Mouse (Mus musculus) limb, embryonic 14.5 days (tissue): Measurements from ENCODE around the gene Mctp2. TPM values are rescaled to one million over a fixed set of nuclear protein-coding genes. Genes with fewer than 3 reads are reported as not detected.

Source experiments
- ATAC-seq: fragments of 200-750 bp; cut with Nextera tagmentation; 2 replicates; pipeline ENCODE4 v1.8.0; 2017; ENCODE audit warnings: low read depth, moderate number of reproducible peaks, moderate TSS enrichment; ENCODE audit not compliant: low FRiP score
- DNase-seq: peaks from one replicate; pipeline ENCODE4 v3.0.0-alpha.2; 2015; ENCODE audit warnings: low spot score
- H3K27ac ChIP-seq: fragments of 300-500 bp; sonication (generic); replicated peaks from 2 replicates; pipeline ENCODE4 v1.5.1; 2014; ENCODE audit warnings: low read depth, mild to moderate bottlenecking, low read length, moderate library complexity, mixed read lengths
- H3K27me3 ChIP-seq: fragments of 300-500 bp; sonication (generic); 2 replicates; pipeline ENCODE4 v1.6.1; 2014; ENCODE audit warnings: low read length, mixed read lengths; ENCODE audit not compliant: control insufficient read depth, insufficient read depth
- H3K36me3 ChIP-seq: fragments of 300-500 bp; sonication (generic); 2 replicates; pipeline ENCODE4 v1.6.1; 2014; ENCODE audit warnings: mild to moderate bottlenecking, low read length, moderate library complexity, mixed read lengths; ENCODE audit not compliant: control insufficient read depth, insufficient read depth
- H3K4me1 ChIP-seq: fragments of 300-500 bp; sonication (generic); 2 replicates; pipeline ENCODE4 v1.6.1; 2014; ENCODE audit warnings: antibody characterized with exemption, low read length, mixed read lengths; ENCODE audit not compliant: control insufficient read depth, insufficient read depth
- H3K4me2 ChIP-seq: fragments of 300-500 bp; sonication (generic); replicated peaks from 2 replicates; pipeline ENCODE4 v1.6.1; 2014; ENCODE audit warnings: low read depth, mild to moderate bottlenecking, low read length, moderate library complexity; ENCODE audit not compliant: severe bottlenecking
- H3K4me3 ChIP-seq: fragments of 300-500 bp; sonication (generic); replicated peaks from 2 replicates; pipeline ENCODE4 v1.5.1; 2014; ENCODE audit warnings: low read length
- H3K9ac ChIP-seq: fragments of 300-500 bp; sonication (generic); 2 replicates; pipeline ENCODE4 v1.6.1; 2014; ENCODE audit warnings: mild to moderate bottlenecking, low read depth, low read length, moderate library complexity; ENCODE audit not compliant: severe bottlenecking
- H3K9me3 ChIP-seq: fragments of 300-500 bp; sonication (generic); 2 replicates; pipeline ENCODE4 v1.6.1; 2016; ENCODE audit warnings: low read length; ENCODE audit not compliant: control insufficient read depth
- POLR2A ChIP-seq: fragments of 200-500 bp; IDR thresholded peaks from 2 replicates; pipeline ENCODE4 v1.8.0; 2012; ENCODE audit warnings: inconsistent platforms, mild to moderate bottlenecking, moderate library complexity, borderline replicate concordance; ENCODE audit not compliant: insufficient read depth, insufficient read length; ENCODE audit errors: extremely low read depth
- WGBS: fragments of 180-500 bp; shearing (Covaris S2); extraction: QIAGEN DNeasy Blood & Tissue Kit; methylation state at CpG from one replicate; pipeline ENCODE4 v1.1.7; 2014; 5-methylcytosine and 5-hydroxymethylcytosine counted together
- polyA plus RNA-seq, 2 experiments: library from polyadenylated mRNA; depleted of rRNA in 1 of 2; stranded (reverse) in 1 of 2; unstranded in 1 of 2; fragments of >200 nt; fragmentation: Nextera tagmentation in 1 of 2; extraction: Ambion mirVana in 1 of 2; gene quantifications; 2 replicates each; pipeline versions ENCODE4 v1.2.1 to v1.2.3; 2012 to 2014

Mctp2 gene
- polyA plus RNA-seq, 2 experiments = 0.47 to 0.89 TPM

- no peak overlapping the region for H3K4me3 ChIP-seq
- H3K4me2 ChIP-seq = no peak overlapping the region
- DNase-seq (no peak), ATAC-seq (no peak)
- WGBS = 83% methylated on average over 3 of the region's 3 CpGs
- no peaks in the 10 kb centered on the region for H3K36me3 ChIP-seq
- no peak overlapping the region for H3K9ac ChIP-seq
- no peak for TF ChIP-seq POLR2A
- no peaks in the 10 kb centered on the region for H3K9me3 ChIP-seq
- no peaks in the 10 kb centered on the region for H3K4me1 ChIP-seq
- no peak overlapping the region for H3K27ac ChIP-seq
- no peaks in the 10 kb centered on the region for H3K27me3 ChIP-seq
Measured at GRCm38 (mm10) chr7:72103654-72104053, 202.8 kb downstream of the Mctp2 start.

DNA sequence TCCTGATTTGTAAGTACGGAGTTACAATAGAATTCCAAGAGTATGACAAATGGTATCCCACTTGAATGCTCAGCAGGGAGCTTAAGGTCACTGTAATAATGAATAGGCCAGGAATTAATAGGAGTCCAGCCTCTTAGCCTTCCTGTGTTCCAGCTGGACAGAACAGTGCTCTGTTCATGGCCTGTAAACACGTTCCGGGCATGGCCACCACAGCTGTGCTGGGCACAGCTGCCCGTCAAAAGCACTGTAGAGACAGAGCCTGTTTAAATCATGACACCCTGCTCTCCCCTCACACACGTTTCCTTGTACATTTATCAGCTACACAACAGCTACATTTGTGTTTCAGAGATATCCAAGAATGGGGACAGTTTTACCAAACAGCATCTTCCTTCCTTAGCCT is 205.7 kb downstream of the Mctp2 start:
- Histone ChIP-seq H3K4me2 (no peak overlapping the region), H3K4me3 (no peak overlapping the region), H3K9me3 (no peaks in the 10 kb centered on the region), H3K4me1 (no peaks in the 10 kb centered on the region), H3K27me3 (no peaks in the 10 kb centered on the region), H3K36me3 (no peaks in the 10 kb centered on the region), H3K9ac (no peak overlapping the region), H3K27ac (no peak overlapping the region)
- DNase-seq (no peak), ATAC-seq (0 out of 2 replicates have a peak, but pooled peaks have one; percentile 34)
- WGBS = 56% methylated on average over 5 of the region's 5 CpGs
- TF ChIP-seq POLR2A = no peak

DNA sequence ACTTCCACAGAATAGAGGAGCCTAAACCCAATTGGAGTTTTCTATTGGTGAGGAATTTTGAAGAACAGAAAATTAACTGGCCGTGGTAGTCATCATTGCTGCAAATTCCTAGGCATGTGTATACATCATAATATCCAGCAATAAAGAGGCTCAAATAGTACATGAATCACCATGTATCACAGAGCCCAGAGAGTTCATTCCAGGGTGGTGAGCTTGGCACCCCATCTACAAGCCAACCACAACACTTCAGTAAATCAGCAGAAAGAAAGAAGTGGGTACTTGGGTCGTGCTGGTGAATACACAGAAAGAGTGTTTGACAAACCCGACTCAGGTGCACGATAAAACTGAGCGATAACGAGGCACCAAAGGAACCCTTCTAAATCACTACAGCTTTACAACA is 207.8 kb downstream of the Mctp2 start:
- H3K4me3 ChIP-seq = no peak overlapping the region
- 75% methylated on average over 6 of the region's 6 CpGs for WGBS

GRCm38 (mm10) chr7:72096973-72097372 is 209.4 kb downstream of the Mctp2 start:
- no peak overlapping the region for H3K4me2 ChIP-seq
- no peak for DNase-seq
- no peaks in the 10 kb centered on the region for H3K4me1 ChIP-seq
- ATAC-seq = no peak
- 78% methylated on average over 1 of the region's 1 CpGs for WGBS
- no peak overlapping the region for H3K9ac ChIP-seq
- no peak overlapping the region for H3K4me3 ChIP-seq
- H3K36me3 ChIP-seq = no peaks in the 10 kb centered on the region
- H3K27ac ChIP-seq = no peak overlapping the region
- TF ChIP-seq POLR2A = no peak
- H3K9me3 ChIP-seq = no peaks in the 10 kb centered on the region
- no peaks in the 10 kb centered on the region; the same call in 1 of the 2 replicates for H3K27me3 ChIP-seq

More for the DNA sequence above, 207.8 kb downstream of the Mctp2 start:
- Histone ChIP-seq H3K36me3 (no peaks in the 10 kb centered on the region), H3K4me1 (no peaks in the 10 kb centered on the region), H3K27ac (no peak overlapping the region), H3K27me3 (no peaks in the 10 kb centered on the region; the same call in 1 of the 2 replicates), H3K9ac (no peak overlapping the region), H3K4me2 (no peak overlapping the region), H3K9me3 (no peaks in the 10 kb centered on the region)
- ATAC-seq (no peak), DNase-seq (no peak)
- TF ChIP-seq POLR2A = no peak

DNA sequence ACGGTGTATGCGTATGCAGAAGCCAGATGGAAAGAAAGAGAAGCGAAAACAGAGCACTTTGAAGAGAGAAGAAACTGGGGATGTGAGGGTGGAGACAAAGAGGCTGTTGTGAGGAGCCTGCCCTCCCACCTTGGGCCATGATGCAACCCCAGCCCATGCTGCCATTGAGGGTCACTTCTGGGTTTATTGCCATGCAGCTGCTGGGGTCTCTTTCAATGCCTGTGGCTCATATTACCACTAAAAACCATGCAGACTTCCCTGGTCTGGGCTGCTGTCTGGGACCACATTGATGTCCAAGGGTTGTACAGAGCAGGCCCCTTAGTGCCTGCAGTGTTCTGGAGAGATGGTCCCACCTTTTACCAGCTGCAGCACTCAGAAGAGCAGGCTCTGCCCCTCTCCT is 210.0 kb downstream of the Mctp2 start:
- H3K9ac ChIP-seq = no peak overlapping the region
- no peaks in the 10 kb centered on the region for H3K36me3 ChIP-seq
- H3K4me3 ChIP-seq = no peak overlapping the region
- no peaks in the 10 kb centered on the region for H3K9me3 ChIP-seq
- no peaks in the 10 kb centered on the region for H3K4me1 ChIP-seq
- 42% methylated on average over 3 of the region's 3 CpGs for WGBS
- no peak overlapping the region for H3K4me2 ChIP-seq
- ATAC-seq (peak; percentile 55; the same call in 1 of the 2 replicates), DNase-seq (no peak)
- TF ChIP-seq POLR2A = no peak
- no peak overlapping the region for H3K27ac ChIP-seq
- H3K27me3 ChIP-seq = no peaks in the 10 kb centered on the region; the same call in 1 of the 2 replicates
